Comparison of ENCODE assay signal across 8 mouse cellular contexts in genomic region chr12:77949474-77950017, GRCm38 (mm10).
A peak's percentile ranks its signal among the peaks of the same experiment; 100 is the strongest.
DNase-seq lines count a peak whose midpoint lies in the region; ATAC-seq and TF ChIP-seq lines count a peak whose summit lies in the region.

No protein-coding gene starts in this region.

- H3K4me2 ChIP-seq in CH12.LX (ENCODE audit: insufficient read depth, low read depth, poor library complexity, severe bottlenecking): peak overlapping the region; percentile 14; the same call in 1 of the 2 replicates
- peak overlapping the region; percentile 52 for H3K4me2 ChIP-seq in heart, embryonic 15.5 days
- peak overlapping the region; percentile 54 for H3K4me2 ChIP-seq in limb, embryonic 14.5 days (replicated peaks; ENCODE audit: low read depth, low read length, severe bottlenecking)
- peak overlapping the region; percentile 41 for H3K4me2 ChIP-seq in midbrain, embryonic 15.5 days

- no peak for TF ChIP-seq RAD21 in CH12.LX (IDR thresholded peaks at IDR 0.05; ENCODE audit: low read depth, low read length)

- no peak for DNase-seq in CH12.LX (ENCODE audit: extremely low read depth)
- peak; percentile 10 for DNase-seq in adrenal gland, postnatal 25 days
- peak; percentile 40 for DNase-seq in kidney, postnatal 10 days
- DNase-seq in limb, embryonic 14.5 days (ENCODE audit: low spot score): peak; percentile 5
- peak; percentile 48 for DNase-seq in thymus, adult 2 months

- no peak overlapping the region for H3K27ac ChIP-seq in CH12.LX (ENCODE audit: insufficient read depth, low read depth)
- H3K27ac ChIP-seq in heart, embryonic 15.5 days: no peak overlapping the region
- no peak overlapping the region for H3K27ac ChIP-seq in limb, embryonic 14.5 days (replicated peaks; ENCODE audit: low read depth, low read length)
- H3K27ac ChIP-seq in midbrain, embryonic 15.5 days: peak overlapping the region; percentile 50
- H3K27ac ChIP-seq in thymus, adult 2 months (ENCODE audit: control insufficient read depth, insufficient read depth, low read length): peak overlapping the region; percentile 28; the same call in 1 of the 2 replicates

- H3K79me2 ChIP-seq in CH12.LX (replicated peaks; ENCODE audit: control insufficient read depth, extremely low read depth, insufficient read depth, poor library complexity, severe bottlenecking): no peaks in the 10 kb centered on the region

- dilution Hi-C loops in CH12.LX (cut with MboI; ENCODE audit: extremely low pct_ligation_motif_present, extremely low pct_unique_long_range_greater_than_20kb, low sequenced_read_pairs): no loop called here

- peaks cover 2% of the 10 kb centered on the region for H3K9me3 ChIP-seq in CH12.LX (replicated peaks; ENCODE audit: low read length)
- no peaks in the 10 kb centered on the region for H3K9me3 ChIP-seq in heart, embryonic 15.5 days (replicated peaks)
- H3K9me3 ChIP-seq in limb, embryonic 14.5 days (ENCODE audit: control insufficient read depth, low read length): no peaks in the 10 kb centered on the region
- no peaks in the 10 kb centered on the region for H3K9me3 ChIP-seq in midbrain, embryonic 15.5 days

- 32% methylated on average over 16 of the region's 16 CpGs for WGBS in heart, embryonic 15.5 days
- 24% methylated on average over 16 of the region's 16 CpGs for WGBS in limb, embryonic 14.5 days
- 34% methylated on average over 16 of the region's 16 CpGs for WGBS in midbrain, embryonic 15.5 days
- 23% methylated on average over 16 of the region's 16 CpGs for WGBS in thymus, adult 2 months

- TF ChIP-seq EP300 in CH12.LX (IDR thresholded peaks at IDR 0.05; ENCODE audit: low read length): no peak

- H3K4me1 ChIP-seq in CH12.LX (ENCODE audit: control insufficient read depth in 1 of 2, insufficient read depth in 2 of 2): no peaks in the 10 kb centered on the region
- H3K4me1 ChIP-seq in heart, embryonic 15.5 days (replicated peaks): no peaks in the 10 kb centered on the region
- 0 out of 2 replicates have a peak, but pooled peaks cover 4% of the 10 kb centered on the region for H3K4me1 ChIP-seq in limb, embryonic 14.5 days (ENCODE audit: control insufficient read depth, insufficient read depth, low read length)
- H3K4me1 ChIP-seq in midbrain, embryonic 15.5 days: peaks cover 9% of the 10 kb centered on the region
- peaks cover 4% of the 10 kb centered on the region for H3K4me1 ChIP-seq in thymus, adult 2 months (replicated peaks; ENCODE audit: control insufficient read depth, insufficient read depth, low read length)

- no peak for ATAC-seq in heart, embryonic 15.5 days (replicated peaks; ENCODE audit: insufficient number of reproducible peaks, insufficient read depth, low FRiP score, low read depth)
- no peak for ATAC-seq in limb, embryonic 14.5 days (ENCODE audit: low FRiP score, low read depth)
- ATAC-seq in midbrain, embryonic 15.5 days (replicated peaks): peak; percentile 73; the same call in 1 of the 2 replicates
- ATAC-seq in erythroid progenitor cell, adult 5-6 weeks (replicated peaks; ENCODE audit: low FRiP score, poor library complexity, severe bottlenecking): no peak

- in situ Hi-C loops in CH12.LX (cut with MboI; ENCODE audit: low pct_ligation_motif_present, low pct_unique_long_range_greater_than_20kb, low sequenced_read_pairs): no loop called here

- H3K36me3 ChIP-seq in CH12.LX (replicated peaks in 1 of 2; ENCODE audit: control insufficient read depth in 1 of 2, insufficient read depth in 1 of 2, low read length in 1 of 2): no peaks in the 10 kb centered on the region
- no peaks in the 10 kb centered on the region for H3K36me3 ChIP-seq in heart, embryonic 15.5 days
- H3K36me3 ChIP-seq in limb, embryonic 14.5 days (ENCODE audit: control insufficient read depth, insufficient read depth, low read length): no peaks in the 10 kb centered on the region
- H3K36me3 ChIP-seq in midbrain, embryonic 15.5 days (replicated peaks): no peaks in the 10 kb centered on the region
- no peaks in the 10 kb centered on the region for H3K36me3 ChIP-seq in thymus, adult 2 months (ENCODE audit: control insufficient read depth, insufficient read depth, low read length)

- no peak overlapping the region for H3K4me3 ChIP-seq in CH12.LX (replicated peaks in 1 of 3; ENCODE audit: low read depth in 2 of 3, low read length in 2 of 3, poor library complexity in 1 of 3)
- peak overlapping the region; percentile 14 for H3K4me3 ChIP-seq in heart, embryonic 15.5 days
- H3K4me3 ChIP-seq in limb, embryonic 14.5 days (replicated peaks; ENCODE audit: low read length): peak overlapping the region; percentile 32
- peak overlapping the region; percentile 14 for H3K4me3 ChIP-seq in midbrain, embryonic 15.5 days
- no peak overlapping the region for H3K4me3 ChIP-seq in thymus, adult 2 months (ENCODE audit: control insufficient read depth, insufficient read depth, low read length)

- H3K27me3 ChIP-seq in CH12.LX (replicated peaks): no peaks in the 10 kb centered on the region
- H3K27me3 ChIP-seq in heart, embryonic 15.5 days: no peaks in the 10 kb centered on the region
- H3K27me3 ChIP-seq in limb, embryonic 14.5 days (ENCODE audit: control insufficient read depth, insufficient read depth, low read length): no peaks in the 10 kb centered on the region
- H3K27me3 ChIP-seq in midbrain, embryonic 15.5 days (replicated peaks): no peaks in the 10 kb centered on the region
- no peaks in the 10 kb centered on the region for H3K27me3 ChIP-seq in thymus, adult 2 months (ENCODE audit: control insufficient read depth, insufficient read depth, low read length)

- TF ChIP-seq POLR2A in CH12.LX (IDR thresholded peaks at IDR 0.05; ENCODE audit: low read depth, low read length): no peak
- TF ChIP-seq POLR2A in limb, embryonic 14.5 days (IDR thresholded peaks at IDR 0.05; ENCODE audit: borderline replicate concordance, extremely low read depth, insufficient read depth, insufficient read length): no peak
- TF ChIP-seq POLR2A in thymus, adult 2 months (IDR thresholded peaks at IDR 0.05; ENCODE audit: control insufficient read depth, extremely low read depth, insufficient read depth, low read length, poor library complexity): no peak

- no peak overlapping the region for H3K9ac ChIP-seq in CH12.LX (ENCODE audit: insufficient read depth, low read depth)
- H3K9ac ChIP-seq in heart, embryonic 15.5 days: no peak overlapping the region
- peak overlapping the region; percentile 46 for H3K9ac ChIP-seq in limb, embryonic 14.5 days (ENCODE audit: low read depth, low read length, severe bottlenecking)
- 0 out of 2 replicates have a peak overlapping the region, but pooled peaks have one; percentile 7 for H3K9ac ChIP-seq in midbrain, embryonic 15.5 days

- TF ChIP-seq CTCF in CH12.LX (conservative IDR thresholded peaks at IDR 0.05 in 1 of 2, IDR thresholded peaks at IDR 0.05 in 1 of 2; ENCODE audit: low read depth in 2 of 2, low read length in 2 of 2): no peak
- TF ChIP-seq CTCF in thymus, adult 2 months (IDR thresholded peaks at IDR 0.05; ENCODE audit: borderline replicate concordance, control insufficient read depth, extremely low read depth, insufficient read depth, low read length, poor library complexity): no peak

TF ChIP-seq in CH12.LX, 34 proteins besides CTCF, POLR2A, EP300 and RAD21:
- TF ChIP-seq MAZ (IDR thresholded peaks at IDR 0.05; ENCODE audit: low read depth, low read length) (no peak), USF2 (conservative IDR thresholded peaks at IDR 0.05; ENCODE audit: low read depth, low read length) (no peak), KAT2A (IDR thresholded peaks at IDR 0.05; ENCODE audit: insufficient replicate concordance, low read length) (no peak), GABPA (IDR thresholded peaks at IDR 0.05; ENCODE audit: insufficient replicate concordance, low read depth, low read length) (no peak), IRF4 (IDR thresholded peaks at IDR 0.05; ENCODE audit: low read depth, low read length) (no peak), HCFC1 (IDR thresholded peaks at IDR 0.05; ENCODE audit: low read depth, low read length) (no peak), MAFK (IDR thresholded peaks at IDR 0.05; ENCODE audit: insufficient replicate concordance, low read length) (no peak), JUN (IDR thresholded peaks at IDR 0.05; ENCODE audit: insufficient read depth, low read depth, low read length) (no peak), POLR2AphosphoS2 (IDR thresholded peaks at IDR 0.05; ENCODE audit: low read depth, low read length) (no peak), PAX5 (IDR thresholded peaks at IDR 0.05; ENCODE audit: low read length) (no peak), ZC3H11A (IDR thresholded peaks at IDR 0.05; ENCODE audit: low read depth, low read length) (no peak), MYC (IDR thresholded peaks at IDR 0.05; ENCODE audit: low read depth, low read length) (no peak)

Comparison
In these comparisons a context has a peak if more than half of its experiments do, and no peak if none do; other contexts are left out.
1. H3K27ac ChIP-seq: peak in midbrain, embryonic 15.5 days (single experiment) and thymus, adult 2 months (single experiment); none in CH12.LX (single experiment), heart, embryonic 15.5 days (single experiment) and limb, embryonic 14.5 days (single experiment).
2. H3K4me3 ChIP-seq: peak in heart, embryonic 15.5 days (single experiment), limb, embryonic 14.5 days (single experiment) and midbrain, embryonic 15.5 days (single experiment); none in CH12.LX (0 of 3) and thymus, adult 2 months (single experiment).
3. H3K9ac ChIP-seq: peak in limb, embryonic 14.5 days (single experiment) and midbrain, embryonic 15.5 days (single experiment); none in CH12.LX (single experiment) and heart, embryonic 15.5 days (single experiment).
4. Peak in every context shown above with its lines, with median percentiles within 50 percentile points of each other: H3K4me2 ChIP-seq.